In genomic region chr19:32319531-32320365, GRCm38 (mm10) we compare ENCODE assay signal across 8 mouse cellular contexts.
A peak's percentile ranks its signal among the peaks of the same experiment; 100 is the strongest.
DNase-seq lines count a peak whose midpoint lies in the region; ATAC-seq and TF ChIP-seq lines count a peak whose summit lies in the region.

No protein-coding gene starts in this region.

- in situ Hi-C loops in Patski (cut with MboI; ENCODE audit: low pct_unique_long_range_greater_than_20kb) = loop anchor here (5.0 kb wide), 2 partner anchors 68 to 142 kb away; partner anchors contain the start of gene Sgms1

- peak overlapping the region; percentile 56 for H3K27ac ChIP-seq in gastrocnemius, adult 2 months
- no peak overlapping the region for H3K27ac ChIP-seq in intestine, embryonic 15.5 days
- H3K27ac ChIP-seq in midbrain, embryonic 15.5 days = no peak overlapping the region

- no peaks in the 10 kb centered on the region for H3K9me3 ChIP-seq in intestine, embryonic 15.5 days
- no peaks in the 10 kb centered on the region for H3K9me3 ChIP-seq in midbrain, embryonic 15.5 days

- H3K4me2 ChIP-seq in intestine, embryonic 15.5 days (replicated peaks) = no peak overlapping the region
- no peak overlapping the region for H3K4me2 ChIP-seq in midbrain, embryonic 15.5 days

- H3K4me1 ChIP-seq in intestine, embryonic 15.5 days (replicated peaks) = no peaks in the 10 kb centered on the region; the same call in none of the 2 replicates
- peaks cover 6% of the 10 kb centered on the region for H3K4me1 ChIP-seq in midbrain, embryonic 15.5 days

- TF ChIP-seq CTCF in gastrocnemius, adult 2 months (IDR thresholded peaks at IDR 0.05) = no peak
- TF ChIP-seq CTCF in Patski (IDR thresholded peaks at IDR 0.05) = no peak

- CTCF ChIA-PET in Patski (lab: Charles Lee) = interaction anchor here (0.7 to 4.5 kb wide), 22 partner anchors 11 to 152 kb away, joined by 3 to 49 read pairs (median 5); partner anchors contain the start of gene Sgms1

- H3K4me3 ChIP-seq in gastrocnemius, adult 2 months = no peak overlapping the region
- H3K4me3 ChIP-seq in intestine, embryonic 15.5 days (replicated peaks) = no peak overlapping the region
- no peak overlapping the region for H3K4me3 ChIP-seq in midbrain, embryonic 15.5 days

- intact Hi-C loops in gastrocnemius, adult 2 months (cut with DNase I) = loop anchor here (5.0 to 10.0 kb wide), 5 partner anchors 107 to 347 kb away; partner anchors contain the start of gene Minpp1
- intact Hi-C loops in gastrocnemius, postnatal 14 days (cut with DNase I; ENCODE audit: low total_unique reads) = no loop called here

- DNase-seq in gastrocnemius, adult 2 months = no peak
- DNase-seq in gastrocnemius, postnatal 14 days = no peak
- DNase-seq in Patski (ENCODE audit: low read depth, low spot score) = no peak
- DNase-seq in left cerebral cortex, adult 18-20 months (ENCODE audit: low spot score in 2 of 2) = no peak
- DNase-seq in right cerebral cortex, adult 18-20 months = no peak

- peak; percentile 80 for ATAC-seq in Patski
- ATAC-seq in intestine, embryonic 15.5 days = peak; percentile 46; the same call in 1 of the 2 replicates
- 0 out of 2 replicates have a peak, but pooled peaks have one; percentile 2 for ATAC-seq in megakaryocyte-erythroid progenitor cell, adult 5-6 weeks (replicated peaks; ENCODE audit: low FRiP score, low TSS enrichment, poor library complexity, severe bottlenecking)
- no peak for ATAC-seq in midbrain, embryonic 15.5 days (replicated peaks)

- no peak overlapping the region for H3K9ac ChIP-seq in intestine, embryonic 15.5 days
- H3K9ac ChIP-seq in midbrain, embryonic 15.5 days = no peak overlapping the region

- H3K36me3 ChIP-seq in intestine, embryonic 15.5 days = no peaks in the 10 kb centered on the region
- no peaks in the 10 kb centered on the region for H3K36me3 ChIP-seq in midbrain, embryonic 15.5 days (replicated peaks)

- WGBS in intestine, embryonic 15.5 days = 42% methylated on average over 12 of the region's 12 CpGs
- WGBS in midbrain, embryonic 15.5 days = 75% methylated on average over 12 of the region's 12 CpGs

- POLR2A ChIA-PET in Patski (lab: Charles Lee) = interaction anchor here (1.8 kb wide), 1 partner anchor 19 kb away, joined by 4 read pairs; no protein-coding TSS in a partner anchor

- no peaks in the 10 kb centered on the region for H3K27me3 ChIP-seq in Patski
- H3K27me3 ChIP-seq in intestine, embryonic 15.5 days (replicated peaks) = no peaks in the 10 kb centered on the region
- H3K27me3 ChIP-seq in midbrain, embryonic 15.5 days (replicated peaks) = no peaks in the 10 kb centered on the region
